25 mouse cellular contexts compared by ENCODE assay signal in genomic region chr1:37530061-37530460, GRCm38 (mm10). TPM values are rescaled to one million over a fixed set of nuclear protein-coding genes. Genes with fewer than 3 reads are reported as not detected.
A peak's percentile ranks its signal among the peaks of the same experiment; 100 is the strongest.
DNase-seq lines count a peak whose midpoint lies in the region; ATAC-seq and TF ChIP-seq lines count a peak whose summit lies in the region.
"Had no signal": no experiment of that assay in that cellular context is flagged by ENCODE, and none has a peak within 500 bp of the region (broad histone marks: within the 10 kb centered on the region; RNA-seq: fewer than 3 reads in every experiment).

No protein-coding gene starts in this region.

- no peak overlapping the region for H3K4me3 ChIP-seq in lung, embryonic 16.5 days (ENCODE audit: low read length)
- no peak overlapping the region for H3K4me3 ChIP-seq in midbrain, postnatal 0 days (ENCODE audit: low read depth, low read length)
- no peak overlapping the region for H3K4me3 ChIP-seq in midbrain, embryonic 16.5 days (ENCODE audit: low read depth, low read length)
- no peak overlapping the region for H3K4me3 ChIP-seq in brown adipose tissue, adult 24 weeks (ENCODE audit: insufficient read depth, low read depth, low read length)
- no peak overlapping the region for H3K4me3 ChIP-seq in left cerebral cortex, adult 2 months
- H3K4me3 ChIP-seq: embryonic facial prominence, embryonic 13.5 days; erythroblast, embryonic 14.5 days; forebrain, embryonic 12.5 days; limb, embryonic 15.5 days; neural tube, embryonic 12.5 days had no signal

- no peaks in the 10 kb centered on the region for H3K36me3 ChIP-seq in lung, embryonic 16.5 days (ENCODE audit: control insufficient read depth, insufficient read depth, low read length)
- H3K36me3 ChIP-seq in midbrain, postnatal 0 days (ENCODE audit: insufficient read depth, low read length), result 0 out of 2 replicates have a peak, but pooled peaks cover 3% of the 10 kb centered on the region
- no peaks in the 10 kb centered on the region for H3K36me3 ChIP-seq in midbrain, embryonic 16.5 days (ENCODE audit: control insufficient read depth, insufficient read depth, low read length)
- H3K36me3 ChIP-seq: embryonic facial prominence, embryonic 13.5 days; forebrain, embryonic 12.5 days; limb, embryonic 15.5 days; neural tube, embryonic 12.5 days had no signal

- H3K4me2 ChIP-seq in lung, embryonic 16.5 days (ENCODE audit: low read depth, low read length), result no peak overlapping the region
- 0 out of 2 replicates have a peak overlapping the region, but pooled peaks have one; percentile 2 for H3K4me2 ChIP-seq in midbrain, postnatal 0 days (ENCODE audit: low read depth, low read length, poor library complexity, severe bottlenecking)
- no peak overlapping the region for H3K4me2 ChIP-seq in midbrain, embryonic 16.5 days (ENCODE audit: low read length)
- H3K4me2 ChIP-seq: embryonic facial prominence, embryonic 13.5 days; forebrain, embryonic 12.5 days; limb, embryonic 15.5 days; neural tube, embryonic 12.5 days had no signal

- intact Hi-C loops in left cerebral cortex, adult 2 months (cut with DNase I), result no loop called here

- peak; percentile 91 for DNase-seq in heart, adult 11 months
- no peak for DNase-seq in heart, postnatal 4 days
- no peak for DNase-seq in lung, postnatal 36 days
- DNase-seq in midbrain, postnatal 0 days (ENCODE audit: low spot score), result no peak
- DNase-seq in left cerebral cortex, adult 2 months (ENCODE audit: extremely low spot score in 1 of 2, low spot score in 2 of 2), result no peak
- DNase-seq: adrenal gland, postnatal 10 days; cerebellum, adult 8-10 months; cerebellum, postnatal 36 days; embryo, embryonic 11 days; gastrocnemius, postnatal 10 days; heart, adult 18-20 months; kidney, adult 2 months; left cerebral cortex, postnatal 4 days; right cerebral cortex, postnatal 25 days; thymus, postnatal 4 days had no signal

- WGBS in lung, embryonic 16.5 days, result 50% methylated on average over 8 of the region's 8 CpGs
- WGBS in midbrain, postnatal 0 days, result 60% methylated on average over 8 of the region's 8 CpGs
- WGBS in midbrain, embryonic 16.5 days, result 69% methylated on average over 8 of the region's 8 CpGs

- H3K4me1 ChIP-seq in lung, embryonic 16.5 days (replicated peaks; ENCODE audit: control insufficient read depth, insufficient read depth, low read length), result peaks cover 4% of the 10 kb centered on the region
- no peaks in the 10 kb centered on the region; the same call in 1 of the 2 replicates for H3K4me1 ChIP-seq in midbrain, postnatal 0 days (ENCODE audit: insufficient read depth, low read length)
- 0 out of 2 replicates have a peak, but pooled peaks cover 3% of the 10 kb centered on the region for H3K4me1 ChIP-seq in midbrain, embryonic 16.5 days (ENCODE audit: control insufficient read depth, insufficient read depth, low read length)
- H3K4me1 ChIP-seq in brown adipose tissue, adult 24 weeks (ENCODE audit: control insufficient read depth, insufficient read depth, insufficient read length, low read length), result peaks cover 34% of the 10 kb centered on the region
- H3K4me1 ChIP-seq: embryonic facial prominence, embryonic 13.5 days; forebrain, embryonic 12.5 days; neural tube, embryonic 12.5 days had no signal

- ATAC-seq in lung, embryonic 16.5 days (ENCODE audit: low read depth), result peak; percentile 43
- ATAC-seq in midbrain, postnatal 0 days (ENCODE audit: low FRiP score), result no peak
- no peak for ATAC-seq in midbrain, embryonic 16.5 days

- H3K27me3 ChIP-seq in lung, embryonic 16.5 days (ENCODE audit: control insufficient read depth, insufficient read depth, low read depth, low read length), result no peaks in the 10 kb centered on the region
- H3K27me3 ChIP-seq in midbrain, postnatal 0 days (ENCODE audit: insufficient read depth, low read length), result no peaks in the 10 kb centered on the region
- H3K27me3 ChIP-seq in midbrain, embryonic 16.5 days (ENCODE audit: control insufficient read depth, insufficient read depth, low read depth, low read length), result no peaks in the 10 kb centered on the region
- H3K27me3 ChIP-seq: embryonic facial prominence, embryonic 13.5 days; forebrain, embryonic 12.5 days; limb, embryonic 15.5 days; neural tube, embryonic 12.5 days had no signal

- peak overlapping the region; percentile 41; the same call in 1 of the 2 replicates for H3K27ac ChIP-seq in lung, embryonic 16.5 days (ENCODE audit: low read length)
- H3K27ac ChIP-seq in midbrain, postnatal 0 days (ENCODE audit: low read depth, low read length), result no peak overlapping the region
- no peak overlapping the region for H3K27ac ChIP-seq in midbrain, embryonic 16.5 days (ENCODE audit: low read length)
- H3K27ac ChIP-seq in brown adipose tissue, adult 24 weeks (replicated peaks; ENCODE audit: low read depth, low read length), result peak overlapping the region; percentile 73
- no peak overlapping the region for H3K27ac ChIP-seq in left cerebral cortex, adult 2 months
- H3K27ac ChIP-seq: embryonic facial prominence, embryonic 13.5 days; forebrain, embryonic 12.5 days; kidney, postnatal 0 days; limb, embryonic 15.5 days; liver, embryonic 14.5 days; neural tube, embryonic 12.5 days had no signal

- no peak overlapping the region for H3K9ac ChIP-seq in lung, embryonic 16.5 days (ENCODE audit: low read length)
- H3K9ac ChIP-seq in midbrain, postnatal 0 days (replicated peaks; ENCODE audit: low read length, poor library complexity, severe bottlenecking), result no peak overlapping the region
- no peak overlapping the region for H3K9ac ChIP-seq in midbrain, embryonic 16.5 days (ENCODE audit: low read depth, low read length)
- H3K9ac ChIP-seq: embryonic facial prominence, embryonic 13.5 days; forebrain, embryonic 12.5 days; limb, embryonic 15.5 days; liver, embryonic 14.5 days; neural tube, embryonic 12.5 days had no signal

- no peaks in the 10 kb centered on the region for H3K9me3 ChIP-seq in lung, embryonic 16.5 days (ENCODE audit: control insufficient read depth, low read length)
- H3K9me3 ChIP-seq in midbrain, postnatal 0 days (ENCODE audit: low read length), result no peaks in the 10 kb centered on the region
- H3K9me3 ChIP-seq in midbrain, embryonic 16.5 days (replicated peaks; ENCODE audit: control insufficient read depth, low read length, poor library complexity, severe bottlenecking), result no peaks in the 10 kb centered on the region
- H3K9me3 ChIP-seq: embryonic facial prominence, embryonic 13.5 days; forebrain, embryonic 12.5 days; limb, embryonic 15.5 days; neural tube, embryonic 12.5 days had no signal

- no peak for TF ChIP-seq CTCF in midbrain, postnatal 0 days (IDR thresholded peaks at IDR 0.05)
- TF ChIP-seq CTCF in left cerebral cortex, adult 2 months (IDR thresholded peaks at IDR 0.05), result no peak

RNA-seq across cellular contexts. Expression of gene Mgat4a, which starts 10.8 kb away (rescaled TPM):
- total RNA-seq in heart, postnatal 4 days (2021), result 10 to 100 TPM; 15.1 to 15.5 TPM
- 6.5 and 7.1 TPM in 2 replicates for polyA plus RNA-seq in lung, embryonic 16.5 days (2015; fragmentation: Nextera tagmentation; extraction: Ambion mirVana)
- 27.8 and 28.1 TPM in 2 replicates for total RNA-seq in midbrain, postnatal 0 days (2014; rRNA removed)
- polyA plus RNA-seq in midbrain, postnatal 0 days (2015; fragmentation: Nextera tagmentation; extraction: Ambion mirVana), result 8.1 and 9.2 TPM in 2 replicates
- 9.1 and 11.7 TPM in 2 replicates for polyA plus RNA-seq in midbrain, embryonic 16.5 days (2015; fragmentation: Nextera tagmentation; extraction: Ambion mirVana)
- 2.2 and 2.4 TPM in 2 replicates for polyA plus RNA-seq in brown adipose tissue, adult 24 weeks (2012; ENCODE audit: insufficient read depth, insufficient read length, missing spikeins)
- 10 to 100 TPM; 30.1 to 32.2 TPM for total RNA-seq in left cerebral cortex, adult 2 months (2021)

Comparison
In these comparisons a context has a peak if more than half of its experiments do, and no peak if none do; other contexts are left out.
1. H3K27ac ChIP-seq: peak in lung, embryonic 16.5 days (single experiment) and brown adipose tissue, adult 24 weeks (single experiment); none in midbrain, postnatal 0 days (single experiment), midbrain, embryonic 16.5 days (single experiment) and left cerebral cortex, adult 2 months (single experiment).